Mouse (Mus musculus): ENCODE results near the gene Gpd1.

The Gpd1 gene

DNA sequence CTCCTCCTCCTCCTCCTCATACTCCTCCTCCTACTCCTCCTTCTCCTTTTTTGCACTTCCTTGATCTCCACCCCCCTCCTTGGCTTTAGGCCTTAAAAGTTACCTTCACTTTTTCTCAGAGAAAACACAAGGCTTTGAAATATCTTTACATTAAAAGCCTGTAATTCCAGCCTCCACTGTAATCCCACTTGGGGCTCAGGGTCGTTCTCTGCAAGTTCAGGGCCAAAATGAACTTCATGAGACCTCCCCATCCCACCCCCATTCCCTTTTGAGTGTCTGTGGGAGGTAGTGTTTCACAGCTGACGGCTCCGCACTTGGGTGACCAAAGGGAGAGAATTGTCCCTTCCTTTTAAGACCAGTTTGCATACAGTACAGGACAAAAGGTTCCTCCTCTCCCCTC lies 55.6 kb downstream of the Gpd1 start:
- no peak for DNase-seq
